Mouse (Mus musculus): ENCODE data around the gene Mc3r.

- no peak for TF ChIP-seq POLR2A (IDR thresholded peaks at IDR 0.05; ENCODE audit: insufficient read depth, low read depth, low read length)
- TF ChIP-seq CTCF (IDR thresholded peaks at IDR 0.05; ENCODE audit: insufficient read depth, low read depth, low read length), result no peak
Measured at GRCm38 (mm10) chr2:172263216-172263615, 14.9 kb downstream of the Mc3r start.
